Mouse (Mus musculus): Measurements from ENCODE around the gene Rgs3. TPM values are rescaled to one million over a fixed set of nuclear protein-coding genes. Genes with fewer than 3 reads are reported as not detected.

Rgs3 gene
- total RNA-seq (2021) = 10 to 100 TPM; 36.9 to 44.0 TPM
- long read RNA-seq, experiment 1, full-length matches to known transcripts = 34 of 53 reads
- long read RNA-seq, experiment 1, partial matches to known transcripts = 10 of 53 reads
- long read RNA-seq, experiment 1, other reads (novel, unspliced or antisense) = 9 of 53 reads
- long read RNA-seq, experiment 2, full-length matches to known transcripts = 35 of 54 reads
- long read RNA-seq, experiment 2, partial matches to known transcripts = 11 of 54 reads
- long read RNA-seq, experiment 2, other reads (novel, unspliced or antisense) = 8 of 54 reads

DNA sequence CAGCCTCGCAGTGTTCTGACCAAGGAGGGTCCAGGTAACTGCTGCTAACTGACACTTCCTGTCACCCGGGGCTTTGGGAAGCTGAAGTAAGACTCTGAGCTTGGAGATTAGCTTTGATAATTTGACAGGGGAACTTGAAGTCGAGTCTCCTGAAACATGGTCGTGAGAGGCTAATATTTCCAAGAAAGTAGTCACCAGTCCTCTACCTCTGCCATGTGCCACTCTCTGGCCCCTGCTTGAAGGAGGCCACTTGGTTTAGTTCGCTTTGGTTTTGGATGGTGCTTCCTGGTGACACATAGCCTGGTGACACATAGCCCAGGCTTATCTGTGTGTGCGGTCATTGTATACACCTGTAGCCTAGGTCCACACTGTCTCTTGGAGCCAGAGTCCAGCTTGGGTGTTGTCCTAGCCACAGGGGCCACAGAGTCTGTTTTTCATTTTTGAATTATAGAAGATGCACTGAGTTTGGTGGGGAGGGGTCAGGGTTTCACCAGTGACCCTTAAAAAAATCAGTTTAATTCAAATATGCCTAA, at the start of gene Rgs3:
Gene Rgs3, plus strand, starts transcription at position 51 of the 533 bp plus-strand sequence.
- DNase-seq (ENCODE audit: low spot score in 2 of 2) = no peak

DNA sequence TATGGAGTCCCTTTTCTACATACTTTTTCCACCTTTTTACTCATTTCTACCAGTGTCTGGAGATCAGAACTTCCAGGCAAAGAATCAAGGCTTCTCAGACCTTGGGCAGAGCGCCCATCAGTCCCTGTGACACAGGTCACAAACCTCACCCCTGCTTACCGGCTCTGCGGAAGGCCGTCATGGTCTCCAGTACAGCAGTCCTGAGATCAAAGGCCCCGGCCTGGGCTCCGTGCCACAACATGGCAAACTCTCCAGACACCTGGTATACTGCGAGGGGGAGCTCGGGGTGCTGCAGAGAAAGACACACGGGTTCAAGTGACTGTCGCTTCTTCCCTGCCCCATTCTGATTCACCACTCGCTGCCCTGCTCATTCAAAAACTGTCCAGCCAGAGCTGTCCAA, 49.7 kb upstream of the Rgs3 start:
- DNase-seq (ENCODE audit: low spot score in 2 of 2) = no peak

DNA sequence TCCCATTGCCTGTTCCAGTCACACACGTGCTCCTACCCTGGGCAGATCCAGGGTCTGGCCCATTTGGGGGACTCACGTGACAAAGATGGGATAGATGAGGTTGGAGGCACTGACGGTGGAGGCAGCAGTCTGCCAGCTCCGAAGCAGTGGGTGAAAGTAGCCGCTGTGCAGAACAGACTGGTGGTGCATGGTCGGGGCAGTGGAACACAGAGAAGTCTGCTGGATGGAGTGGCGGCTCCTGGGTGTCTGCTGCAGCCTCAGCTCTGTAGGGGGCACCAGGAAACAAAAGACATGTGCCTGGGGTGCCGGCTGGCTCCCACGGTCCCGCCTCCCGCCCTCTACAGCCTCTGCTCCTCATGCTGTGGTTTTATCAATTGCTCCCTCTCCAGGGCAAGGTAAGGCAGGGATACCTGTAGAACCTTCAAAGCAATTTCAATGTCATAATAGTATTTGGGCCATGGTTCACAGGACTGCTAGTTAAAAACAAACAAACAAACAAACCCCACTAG, 45.6 kb upstream of the Rgs3 start:
- DNase-seq (ENCODE audit: low spot score in 2 of 2) = no peak

DNA sequence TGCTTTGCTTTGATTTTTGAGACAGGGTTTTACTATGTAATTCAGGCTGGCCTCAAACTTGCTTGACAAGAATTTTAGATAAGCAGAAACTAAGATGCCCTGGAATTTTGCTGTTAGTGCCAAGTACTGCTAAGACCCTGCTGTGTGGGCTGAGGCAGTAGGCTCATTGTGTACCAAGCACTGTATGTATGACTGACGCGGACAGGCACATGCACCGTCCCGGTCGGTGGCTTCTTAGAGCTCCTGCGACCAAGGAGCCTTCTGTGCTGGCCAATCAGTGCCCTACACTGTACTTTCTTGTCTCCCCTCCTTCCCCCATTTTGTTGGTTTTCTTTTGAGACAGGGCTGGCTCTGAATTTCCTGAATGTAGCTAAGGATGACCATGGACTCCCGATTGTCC, 44.7 kb upstream of the Rgs3 start:
- no peak for DNase-seq (ENCODE audit: low spot score in 2 of 2)

DNA sequence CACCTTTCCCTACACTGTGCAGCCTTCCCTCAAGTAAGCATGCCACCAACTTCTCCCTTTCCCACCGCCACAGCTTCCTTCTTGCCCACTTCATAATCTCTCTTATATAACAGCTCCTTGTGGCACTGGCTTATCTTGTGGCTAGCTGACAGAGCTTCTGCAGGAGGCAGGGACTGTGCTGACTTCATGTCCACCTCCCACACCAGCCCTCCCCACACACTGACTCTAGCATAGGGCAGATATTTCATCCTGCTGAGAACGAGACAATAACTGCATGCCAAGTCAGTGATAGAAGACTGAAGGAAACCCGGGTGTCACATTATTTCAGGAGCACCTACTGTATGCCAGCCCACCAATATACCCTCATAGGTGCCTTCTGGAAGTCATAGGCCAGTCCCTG, 44.2 kb upstream of the Rgs3 start:
- no peak for DNase-seq (ENCODE audit: low spot score in 2 of 2)

DNA sequence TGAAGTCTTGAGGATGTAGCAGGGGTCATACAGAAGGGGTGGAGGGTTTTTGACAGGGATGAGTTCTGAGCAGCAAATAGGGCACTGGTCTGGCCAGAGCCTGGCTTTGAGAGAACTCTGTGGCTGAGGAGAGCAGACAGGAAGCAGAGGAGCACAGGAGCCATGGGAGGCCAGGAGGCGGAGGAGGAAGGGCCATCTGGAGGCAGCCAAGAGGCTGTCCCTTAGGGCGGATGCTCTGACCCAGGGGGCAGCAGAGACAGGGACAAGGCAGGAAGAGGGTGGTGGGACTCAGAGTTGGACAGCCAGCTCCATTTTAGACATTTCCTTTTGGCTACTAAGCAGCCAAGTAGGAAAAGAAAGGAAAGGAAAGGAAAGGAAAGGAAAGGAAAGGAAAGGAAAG, 43.6 kb upstream of the Rgs3 start:
- DNase-seq (ENCODE audit: low spot score in 2 of 2) = no peak

DNA sequence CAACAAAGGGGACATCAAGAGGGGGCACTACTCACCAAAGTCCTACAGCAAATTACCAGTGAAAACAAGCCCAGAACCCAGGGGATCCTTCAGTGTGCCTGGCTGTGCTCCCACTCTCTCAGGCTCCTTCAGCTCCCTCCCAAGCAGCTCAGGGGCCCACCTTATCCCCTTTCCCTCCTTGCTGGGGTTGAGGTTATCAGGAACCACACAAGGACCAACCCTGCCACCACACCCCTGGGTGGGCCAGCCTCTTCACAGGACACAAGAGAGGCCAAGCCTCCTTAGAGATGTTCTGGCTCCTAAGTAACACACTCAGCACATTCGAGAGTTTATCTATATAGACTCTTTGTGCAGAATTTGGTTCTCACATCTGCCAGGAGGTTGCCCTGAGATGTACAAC, 43.1 kb upstream of the Rgs3 start:
- no peak for DNase-seq (ENCODE audit: low spot score in 2 of 2)

DNA sequence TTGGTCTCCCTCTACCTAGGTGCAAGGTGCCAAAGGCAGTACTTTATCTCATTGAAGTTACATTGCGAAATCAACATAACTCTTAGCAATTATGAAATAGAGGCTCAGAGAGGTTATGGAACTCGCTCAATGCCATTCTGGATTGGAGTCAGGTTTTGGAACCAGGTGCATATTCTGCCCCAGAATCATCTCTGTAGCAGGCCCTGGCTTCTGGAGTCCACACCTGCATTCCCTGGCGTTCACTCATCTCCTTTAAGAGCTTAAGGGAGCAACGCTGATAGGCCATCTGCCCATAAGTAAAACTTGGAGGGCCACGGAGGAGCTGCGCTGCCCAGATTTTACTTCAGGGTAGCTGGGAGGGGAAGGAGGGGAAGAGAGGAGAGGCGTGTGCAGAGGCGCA, 42.6 kb upstream of the Rgs3 start:
- no peak for DNase-seq (ENCODE audit: low spot score in 2 of 2)

DNA sequence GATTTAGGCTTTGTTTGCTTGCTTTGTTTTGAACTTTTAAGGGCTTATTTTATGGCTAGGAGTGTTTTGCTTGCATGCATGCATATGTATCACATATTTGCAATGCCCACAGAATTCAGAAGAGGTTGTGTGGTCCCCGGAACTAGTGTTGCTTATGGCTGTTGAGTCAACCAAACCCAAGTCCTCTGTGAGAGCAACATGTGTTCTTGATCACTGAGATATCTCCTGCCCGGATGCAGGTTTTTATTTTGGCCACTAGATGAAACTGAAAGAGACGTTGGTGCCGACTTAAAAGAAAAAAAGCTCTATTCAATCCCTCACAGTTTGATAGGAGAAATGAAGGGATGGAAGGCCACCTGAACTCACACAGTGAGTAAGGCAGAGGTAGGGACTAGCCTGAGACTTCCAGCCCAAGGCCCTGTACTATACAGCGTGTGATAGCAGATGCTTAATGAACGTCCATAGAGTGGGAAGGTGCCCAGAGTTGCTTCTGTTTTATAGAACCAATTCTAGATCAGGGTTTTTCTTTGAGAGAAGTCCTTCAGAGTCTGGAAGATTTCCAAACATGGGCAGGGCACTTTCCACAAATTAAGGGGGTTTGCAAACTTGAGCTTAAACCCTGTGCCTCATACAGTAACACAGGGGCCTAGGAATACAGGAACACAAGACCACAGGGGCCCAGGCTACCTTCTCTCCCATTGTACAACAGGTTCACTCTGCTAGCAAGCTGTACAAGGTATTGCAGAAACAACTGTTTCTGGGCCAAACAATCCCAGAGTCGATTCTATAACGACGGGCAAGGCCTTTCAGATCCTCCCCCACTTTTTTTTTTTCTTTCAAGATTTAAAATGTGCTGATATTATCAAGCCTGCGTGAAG, 41.9 kb upstream of the Rgs3 start:
- DNase-seq (ENCODE audit: low spot score in 2 of 2) = no peak

DNA sequence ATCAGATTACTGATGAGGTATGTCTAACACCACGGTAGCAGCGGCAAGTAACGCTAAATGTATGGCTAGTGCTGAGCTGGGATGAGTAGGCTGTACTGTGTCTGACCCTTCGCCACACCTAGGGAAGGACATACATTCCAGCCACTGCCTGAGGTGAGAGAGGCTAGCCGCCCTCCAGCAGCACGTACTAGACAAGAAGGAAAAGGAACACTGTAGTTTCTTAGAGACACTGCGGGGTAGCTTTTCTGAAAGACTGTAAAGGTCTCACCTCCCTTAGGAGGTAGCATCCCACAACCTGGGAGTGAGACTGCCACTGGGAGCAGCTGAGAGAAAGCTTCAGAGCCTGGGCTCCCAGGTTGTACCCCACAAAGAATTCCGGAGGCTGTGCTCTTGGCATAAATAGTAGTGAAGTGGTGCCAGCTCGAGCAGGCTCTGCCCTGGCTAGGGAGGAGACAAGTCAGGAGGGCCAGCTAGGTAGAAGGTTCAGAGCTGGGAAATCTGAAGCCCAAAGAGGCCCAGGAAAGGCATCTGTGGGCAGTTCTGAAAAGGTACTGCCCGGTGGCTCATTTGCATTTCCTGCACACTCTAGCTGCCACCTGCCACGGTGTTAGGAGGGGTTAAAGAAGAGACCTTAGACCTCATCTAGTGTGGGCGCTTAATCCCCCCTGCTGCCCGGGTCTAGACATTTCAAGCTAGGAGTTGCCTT, 41.1 kb upstream of the Rgs3 start:
- DNase-seq (ENCODE audit: low spot score in 2 of 2) = no peak

DNA sequence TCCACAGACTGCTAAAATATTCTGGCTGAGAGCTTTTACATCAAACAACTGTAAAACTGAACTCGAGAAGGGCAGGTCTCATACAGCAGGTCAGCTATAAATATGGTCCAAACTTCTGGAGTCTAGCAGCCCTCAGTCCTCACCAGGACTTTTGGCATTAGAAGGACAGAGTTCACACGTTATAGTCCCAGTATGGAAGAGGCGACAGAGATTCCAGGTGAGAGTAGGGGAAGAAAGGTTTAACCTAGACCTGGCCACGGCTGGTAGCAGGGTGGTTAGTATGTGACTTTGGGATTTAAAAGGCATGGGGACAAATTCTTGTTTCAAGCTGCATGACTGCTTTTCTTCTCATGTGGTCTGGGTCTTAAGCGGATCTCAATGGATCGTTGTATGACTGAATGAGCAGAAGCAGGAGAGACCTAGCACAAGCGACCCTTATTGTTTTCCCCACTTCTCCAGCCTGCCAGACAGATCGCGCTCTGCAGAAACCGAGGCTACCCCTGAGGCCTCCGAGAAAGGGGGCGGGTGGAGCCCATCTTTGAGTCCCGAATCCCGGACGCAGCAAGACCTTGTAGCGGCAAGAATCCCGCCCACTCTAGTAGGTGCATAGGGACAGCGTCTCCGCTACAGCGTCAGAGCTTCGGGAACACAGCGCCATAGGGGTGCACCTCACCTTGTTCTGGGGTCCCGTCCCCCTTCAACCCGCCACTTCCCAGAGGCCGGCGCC, 40.4 kb upstream of the Rgs3 start:
- no peak for DNase-seq (ENCODE audit: low spot score in 2 of 2)

DNA sequence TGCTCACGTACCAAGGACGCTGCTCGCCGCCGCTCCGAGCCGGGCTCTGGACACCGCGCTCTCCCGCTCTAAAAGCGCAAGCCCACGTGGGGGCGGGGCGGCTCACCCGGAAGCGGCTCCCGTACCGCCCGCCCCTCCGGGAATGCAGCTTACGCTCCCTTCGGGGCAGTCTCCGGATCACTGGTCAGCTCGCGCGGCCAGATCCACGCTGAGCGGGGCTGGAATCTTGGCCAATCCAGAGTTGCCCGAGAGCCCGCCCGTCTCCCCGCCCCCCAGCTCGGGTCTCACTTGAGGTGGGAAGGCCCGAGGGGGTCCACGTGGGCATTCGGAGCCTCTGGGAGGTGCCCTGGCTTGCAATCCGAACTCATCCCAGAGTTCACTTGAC, 39.8 kb upstream of the Rgs3 start, which contains the start of gene Alad:
Gene Alad, minus strand, starts transcription at position 70 of the 385 bp plus-strand sequence.
- DNase-seq (ENCODE audit: low spot score in 2 of 2) = peak; percentile 73 to 84

DNA sequence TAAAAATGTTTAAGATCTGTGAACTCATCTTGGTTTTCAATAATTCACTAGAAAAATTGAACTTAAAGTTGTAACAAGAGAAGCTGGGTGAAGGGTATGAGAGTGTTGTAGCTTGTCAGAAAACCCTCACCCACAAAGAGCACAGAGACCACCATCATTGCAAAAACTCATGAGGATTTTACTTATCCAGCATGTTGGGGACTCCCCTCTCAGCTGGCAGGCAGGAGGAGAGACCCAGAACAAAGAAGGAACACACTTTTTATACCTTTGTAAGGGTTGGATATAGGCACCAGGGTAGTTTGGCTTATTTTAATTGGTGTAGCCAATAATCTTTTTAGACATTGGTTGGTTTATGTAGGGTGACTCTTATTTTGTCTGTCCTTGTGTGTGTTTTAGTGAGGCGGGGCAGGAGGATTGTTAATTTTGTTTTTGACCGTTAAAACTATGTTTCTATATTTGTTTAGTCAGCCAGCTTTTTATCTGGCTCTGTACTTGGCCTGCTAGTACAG, 38.7 kb upstream of the Rgs3 start:
- DNase-seq (ENCODE audit: low spot score in 2 of 2) = no peak

DNA sequence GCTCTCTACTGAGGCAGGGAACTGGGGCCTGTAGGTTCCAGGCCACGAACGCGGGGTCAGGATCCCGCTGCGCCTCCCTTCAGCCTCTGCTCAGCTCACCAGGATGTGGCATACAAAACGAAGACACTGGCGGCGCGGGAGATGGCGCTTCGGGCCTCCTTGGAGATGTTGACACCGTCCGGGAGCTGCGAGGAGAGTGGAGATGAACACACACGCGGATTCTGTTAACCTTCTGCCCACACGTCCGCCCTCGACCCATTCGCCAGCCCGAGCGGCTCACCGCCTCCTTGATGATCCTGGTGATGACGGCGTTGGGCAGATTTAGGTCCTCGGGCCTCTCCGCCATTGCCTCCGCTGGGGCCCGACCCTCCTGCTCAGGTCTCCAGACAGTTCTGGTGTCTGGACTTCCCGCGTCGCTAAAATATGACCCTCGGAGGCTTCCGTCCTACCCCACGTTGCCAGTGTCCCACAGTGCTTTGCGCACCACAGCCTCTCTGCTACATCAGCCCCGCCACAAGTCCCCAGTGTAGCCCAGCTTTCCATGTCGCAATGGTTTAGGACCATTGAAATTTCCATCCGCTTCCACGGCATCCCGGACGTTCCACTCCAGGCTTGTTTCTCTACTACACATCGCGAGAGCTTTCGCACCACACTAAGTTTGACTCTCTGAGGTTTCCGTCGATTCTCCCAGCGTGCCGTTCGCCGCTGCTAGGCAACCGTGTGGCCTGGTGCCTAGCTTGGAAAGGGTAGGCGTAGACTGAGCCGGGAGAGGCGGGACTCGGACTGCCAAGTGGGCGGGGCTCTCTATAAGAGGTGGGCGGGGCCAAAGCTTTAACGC, 34.8 kb upstream of the Rgs3 start, which contains the start of the genes Pole3 and 4933430I17Rik:
Gene Pole3, minus strand, starts transcription at position 418 of the 838 bp plus-strand sequence.
Gene 4933430I17Rik, plus strand, starts transcription at position 719 of the 838 bp plus-strand sequence.
- peak; percentile 96 to 98 for DNase-seq (ENCODE audit: low spot score in 2 of 2)

DNA sequence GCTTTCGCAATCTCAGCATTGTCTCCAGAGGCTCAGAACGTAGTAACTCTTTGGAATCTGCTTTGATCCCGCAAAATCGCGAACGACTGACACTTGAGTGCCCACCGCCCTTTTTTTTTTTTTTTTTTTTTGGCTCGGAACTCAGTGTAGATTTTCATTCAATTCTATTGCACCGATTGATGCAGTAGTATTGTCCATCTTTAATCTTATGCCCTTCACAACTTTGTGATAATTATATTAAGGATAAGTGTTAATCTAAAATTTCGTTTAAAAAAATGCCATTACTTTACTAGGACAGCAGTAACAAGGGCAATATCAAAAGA, 34.2 kb upstream of the Rgs3 start:
- no peak for DNase-seq (ENCODE audit: low spot score in 2 of 2)

DNA sequence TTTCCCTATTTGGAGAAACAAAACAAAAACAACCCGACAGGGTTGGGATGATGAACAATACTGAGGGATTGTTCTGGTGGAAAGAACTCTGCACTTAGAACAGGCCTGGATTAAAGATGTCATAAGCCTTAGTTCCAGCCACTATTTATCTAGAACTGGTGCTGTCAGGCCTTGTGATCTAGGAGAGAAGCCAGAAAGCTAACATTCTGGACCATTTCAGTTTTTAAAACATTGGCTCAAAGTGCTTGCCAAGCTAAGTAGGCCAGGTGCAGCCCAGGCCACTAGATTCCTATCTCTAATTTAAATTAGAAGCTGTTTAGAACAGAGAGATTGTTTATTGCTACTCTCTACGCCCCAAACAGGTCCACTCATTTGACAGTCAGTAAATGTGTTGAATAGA, 33.4 kb upstream of the Rgs3 start:
- no peak for DNase-seq (ENCODE audit: low spot score in 2 of 2)

DNA sequence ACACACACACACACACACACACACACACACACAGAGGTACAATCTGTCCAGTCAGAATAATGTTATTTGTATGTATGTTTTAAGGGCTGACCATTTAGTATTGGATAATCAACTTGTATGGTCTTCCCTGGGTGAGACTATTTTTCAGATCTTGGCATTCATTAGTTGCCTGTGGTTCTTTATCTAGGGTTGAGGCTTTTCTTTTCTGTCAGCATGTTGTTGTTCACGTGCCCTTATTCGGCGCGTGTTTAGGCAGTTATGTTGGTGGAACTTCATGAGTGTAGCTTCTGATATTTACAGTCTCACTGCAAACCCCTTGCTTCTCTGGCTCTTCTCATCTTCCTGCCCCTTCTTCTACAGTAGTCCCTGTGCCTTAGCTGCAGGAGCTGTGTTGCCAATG, 32.0 kb upstream of the Rgs3 start:
- no peak for DNase-seq (ENCODE audit: low spot score in 2 of 2)

DNA sequence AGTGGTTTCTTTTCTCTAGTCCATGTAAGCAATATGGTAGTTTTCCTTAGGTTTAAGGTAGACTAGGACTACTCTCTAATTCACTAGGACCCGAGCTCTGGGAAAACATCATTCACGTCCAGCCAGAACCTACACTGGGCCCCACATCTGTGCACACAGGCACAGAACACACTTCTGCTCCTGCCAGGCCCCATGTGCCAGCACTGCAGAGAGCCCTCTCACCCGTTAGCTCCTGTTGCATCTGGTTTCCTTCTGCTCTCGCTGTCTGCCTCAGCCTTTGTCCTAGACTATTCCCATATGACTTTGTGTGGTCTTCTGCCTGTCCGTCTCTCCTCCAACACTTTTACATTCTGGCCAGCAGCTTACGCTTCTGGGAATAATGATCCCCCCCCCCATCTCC, 25.9 kb upstream of the Rgs3 start:
- DNase-seq (ENCODE audit: low spot score in 2 of 2) = no peak

DNA sequence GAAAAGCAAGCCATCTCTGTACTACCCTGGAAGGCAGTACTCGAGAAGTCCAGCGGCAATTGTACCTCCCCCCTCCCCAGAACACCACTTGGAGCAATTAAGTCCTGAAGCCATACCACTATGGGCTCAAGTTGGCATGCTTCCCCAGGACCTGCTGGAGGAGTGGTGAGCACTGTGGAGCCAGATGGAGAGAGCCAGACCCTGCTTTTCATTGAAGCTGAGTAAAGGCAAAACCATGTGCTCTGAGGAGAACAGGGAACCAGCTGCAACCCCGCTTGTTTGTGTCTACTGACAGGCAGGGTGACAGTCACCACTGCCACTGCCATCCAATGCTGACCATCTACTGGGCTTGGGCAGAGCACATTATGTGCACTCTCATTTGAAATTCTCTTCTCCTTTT, 17.8 kb upstream of the Rgs3 start:
- no peak for DNase-seq (ENCODE audit: low spot score in 2 of 2)

DNA sequence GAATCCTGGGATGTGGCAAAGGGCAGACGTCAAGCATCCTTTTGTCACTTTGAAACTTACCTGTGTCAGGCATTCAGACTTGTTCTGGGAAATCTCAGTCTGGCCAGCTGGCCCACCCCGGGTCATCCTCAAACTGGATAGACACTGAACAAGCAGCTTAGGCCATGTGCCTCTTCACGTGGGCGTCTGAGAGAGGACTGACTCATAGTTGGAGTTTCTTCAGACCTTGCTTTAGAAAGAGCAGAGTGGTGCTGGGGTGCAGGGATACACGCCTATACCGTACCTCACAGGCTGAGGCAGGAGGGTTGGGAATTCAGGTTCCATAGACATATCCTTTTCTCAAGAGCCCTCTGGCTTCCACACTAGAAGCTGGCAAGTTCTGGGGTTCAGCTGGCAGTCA, 15.9 kb upstream of the Rgs3 start:
- DNase-seq (ENCODE audit: low spot score in 2 of 2) = no peak
